Mouse (Mus musculus) cerebellum, postnatal 14 days (tissue): ENCODE measurements around the gene Tlnrd1.

Experiments
- DNase-seq, 2 experiments: peaks; one replicate each; pipeline ENCODE4 v3.0.0; 2021; ENCODE audit warnings: mixed read lengths in 2 of 2

Tlnrd1 gene

DNA sequence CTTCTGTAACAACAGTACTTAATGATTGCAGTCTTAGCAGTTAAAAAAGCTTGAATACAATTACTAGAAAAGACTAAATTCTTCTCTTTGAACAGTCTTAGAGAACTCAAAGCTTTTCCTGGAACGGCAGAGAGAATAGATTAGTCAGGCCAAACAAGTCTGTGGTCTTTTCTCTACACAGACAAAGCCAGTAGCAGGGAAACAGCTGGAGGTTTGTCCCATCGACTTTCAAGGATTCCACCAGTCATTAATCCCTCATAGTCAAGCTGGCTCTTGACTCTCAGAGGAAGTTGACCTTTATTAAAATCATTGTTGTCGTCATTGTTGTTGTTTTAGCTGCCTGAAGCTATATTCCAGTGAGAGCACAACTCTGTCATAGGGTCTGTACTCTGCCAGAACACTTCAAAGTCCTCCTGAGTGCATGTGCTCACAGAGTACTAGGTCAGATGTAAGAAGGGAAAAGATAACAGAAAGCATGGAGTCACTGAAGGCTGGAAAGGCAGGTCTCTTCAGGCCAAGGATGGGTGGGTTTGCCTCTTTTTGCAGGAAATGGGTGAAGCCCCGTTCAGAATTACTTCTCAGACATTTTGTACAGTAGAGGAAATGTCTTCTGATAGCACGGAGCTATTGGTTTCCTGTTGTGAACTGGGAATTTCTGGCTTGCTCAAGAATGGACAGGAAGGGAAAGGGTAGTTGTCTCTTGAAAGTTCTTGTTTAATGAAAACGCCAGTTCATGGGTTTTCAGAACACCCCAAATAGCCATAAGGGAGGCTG, 41.4 kb downstream of the Tlnrd1 start:
- no peak for DNase-seq

DNA sequence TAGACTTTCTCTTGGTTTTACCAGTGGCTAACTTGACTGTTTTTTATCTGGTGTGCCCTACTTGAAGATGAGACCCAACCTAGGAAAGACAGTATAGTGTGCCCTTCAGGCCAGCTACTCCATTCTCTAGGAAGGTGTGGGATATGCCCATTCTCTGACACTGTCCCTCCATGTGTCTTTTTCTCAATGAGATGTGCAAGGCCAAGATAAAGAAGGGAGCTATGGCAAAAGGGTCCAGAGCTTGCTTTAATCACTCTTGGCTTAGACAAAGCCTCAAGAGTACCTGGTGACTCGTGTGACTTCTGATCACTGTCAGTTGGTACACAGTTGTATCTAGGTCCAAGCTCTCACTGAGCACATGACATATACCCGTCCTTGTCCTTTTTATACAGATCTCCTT, 44.0 kb downstream of the Tlnrd1 start:
- DNase-seq, result no peak

- DNase-seq, result no peak
These were observed 45.4 kb downstream of the Tlnrd1 start for GRCm38 (mm10) chr7:83838525-83839224.
